Mouse (Mus musculus) forebrain, embryonic 14.5 days (tissue): ENCODE data around the gene Gpnmb. TPM values are rescaled to one million over a fixed set of nuclear protein-coding genes. Genes with fewer than 3 reads are reported as not detected.

Source experiments
- ATAC-seq: fragments of 200-750 bp; cut with Nextera tagmentation; 2 replicates; pipeline ENCODE4 v1.8.0; 2017; ENCODE audit warnings: mild to moderate bottlenecking, moderate library complexity
- DNase-seq: peaks from one replicate; pipeline ENCODE4 v3.0.0-alpha.2; 2015; ENCODE audit warnings: low spot score
- H3K27ac ChIP-seq: fragments of 300-500 bp; sonication (generic); 2 replicates; pipeline ENCODE4 v1.5.1; 2014; ENCODE audit warnings: low read depth, mild to moderate bottlenecking, control low read depth, low read length, moderate library complexity
- H3K27me3 ChIP-seq: fragments of 300-500 bp; sonication (generic); replicated peaks from 2 replicates; pipeline ENCODE4 v1.6.1; 2014; ENCODE audit warnings: low read length, control low read depth, mixed read lengths; ENCODE audit not compliant: control insufficient read depth, insufficient read depth
- H3K36me3 ChIP-seq: fragments of 300-500 bp; sonication (generic); 2 replicates; pipeline ENCODE4 v1.6.1; 2014; ENCODE audit warnings: low read length, control low read depth; ENCODE audit not compliant: control insufficient read depth, insufficient read depth
- H3K4me1 ChIP-seq: fragments of 300-500 bp; sonication (generic); 2 replicates; pipeline ENCODE4 v1.6.1; 2014; ENCODE audit warnings: antibody characterized with exemption, low read length, control low read depth; ENCODE audit not compliant: control insufficient read depth, insufficient read depth
- H3K4me2 ChIP-seq: fragments of 300-500 bp; sonication (generic); 2 replicates; pipeline ENCODE4 v1.6.1; 2014; ENCODE audit warnings: mild to moderate bottlenecking, control low read depth, low read length
- H3K4me3 ChIP-seq: fragments of 300-500 bp; sonication (generic); 2 replicates; pipeline ENCODE4 v1.5.1; 2014; ENCODE audit warnings: low read depth, low read length, control low read depth
- H3K9ac ChIP-seq: fragments of 300-500 bp; sonication (generic); 2 replicates; pipeline ENCODE4 v1.6.1; 2014; ENCODE audit warnings: mild to moderate bottlenecking, low read length, control low read depth, moderate library complexity
- H3K9me3 ChIP-seq: fragments of 300-500 bp; sonication (generic); replicated peaks from 2 replicates; pipeline ENCODE4 v1.6.1; 2016; ENCODE audit warnings: low read length, control low read depth, mixed read lengths; ENCODE audit not compliant: control insufficient read depth
- WGBS: fragments of 180-500 bp; shearing (Covaris S2); extraction: QIAGEN DNeasy Blood & Tissue Kit; methylation state at CpG from one replicate; pipeline ENCODE4 v1.1.7; 2014; 5-methylcytosine and 5-hydroxymethylcytosine counted together
- polyA plus RNA-seq: library from polyadenylated mRNA; unstranded; fragments of >200 nt; fragmentation: Nextera tagmentation; extraction: Ambion mirVana; gene quantifications from 2 replicates; pipeline ENCODE4 v1.2.1, GENCODE M21; 2014

The Gpnmb gene
- polyA plus RNA-seq, 1 experiment from 2014 or later = 0.83 TPM

- Histone ChIP-seq H3K36me3 (no peaks in the 10 kb centered on the region), H3K4me1 (peaks cover 7% of the 10 kb centered on the region; the same call in 1 of the 2 replicates), H3K27me3 (no peaks in the 10 kb centered on the region), H3K27ac (no peak overlapping the region), H3K9ac (no peak overlapping the region), H3K4me2 (peak overlapping the region; percentile 39; the same call in 1 of the 2 replicates), H3K9me3 (no peaks in the 10 kb centered on the region), H3K4me3 (no peak overlapping the region)
- WGBS = 16% methylated on average over 7 of the region's 7 CpGs
- DNase-seq (peak; percentile 37), ATAC-seq (no peak)
Observed at GRCm38 (mm10) chr6:49009161-49009555, 27.2 kb upstream of the Gpnmb start.

GRCm38 (mm10) chr6:49009665-49010064 lies 26.7 kb upstream of the Gpnmb start:
- Histone ChIP-seq H3K9ac (no peak overlapping the region), H3K9me3 (no peaks in the 10 kb centered on the region), H3K27ac (no peak overlapping the region), H3K4me3 (no peak overlapping the region), H3K4me1 (peaks cover 7% of the 10 kb centered on the region; the same call in 1 of the 2 replicates), H3K4me2 (no peak overlapping the region), H3K36me3 (no peaks in the 10 kb centered on the region), H3K27me3 (no peaks in the 10 kb centered on the region)
- 93% methylated on average over 1 of the region's 1 CpGs for WGBS
- ATAC-seq (no peak), DNase-seq (no peak)

GRCm38 (mm10) chr6:49011191-49011590 lies 25.2 kb upstream of the Gpnmb start:
- Histone ChIP-seq H3K9me3 (no peaks in the 10 kb centered on the region), H3K9ac (no peak overlapping the region), H3K36me3 (no peaks in the 10 kb centered on the region), H3K27me3 (no peaks in the 10 kb centered on the region), H3K4me2 (no peak overlapping the region), H3K4me3 (no peak overlapping the region), H3K4me1 (peaks cover 7% of the 10 kb centered on the region; the same call in 1 of the 2 replicates), H3K27ac (no peak overlapping the region)
- WGBS = 90% methylated on average over 5 of the region's 5 CpGs
- DNase-seq (no peak), ATAC-seq (no peak)

- no peak overlapping the region for H3K4me3 ChIP-seq
- ATAC-seq (no peak), DNase-seq (no peak)
- H3K4me1 ChIP-seq = peaks cover 7% of the 10 kb centered on the region; the same call in 1 of the 2 replicates
- 91% methylated on average over 4 of the region's 4 CpGs for WGBS
- H3K9ac ChIP-seq = no peak overlapping the region
- H3K9me3 ChIP-seq = no peaks in the 10 kb centered on the region
- H3K27me3 ChIP-seq = no peaks in the 10 kb centered on the region
- no peaks in the 10 kb centered on the region for H3K36me3 ChIP-seq
- no peak overlapping the region for H3K27ac ChIP-seq
- no peak overlapping the region for H3K4me2 ChIP-seq
Observed at GRCm38 (mm10) chr6:49013023-49013422, 23.3 kb upstream of the Gpnmb start.

GRCm38 (mm10) chr6:49013458-49013857 lies 22.9 kb upstream of the Gpnmb start:
- Histone ChIP-seq H3K4me1 (peaks cover 7% of the 10 kb centered on the region; the same call in 1 of the 2 replicates), H3K36me3 (no peaks in the 10 kb centered on the region), H3K4me2 (no peak overlapping the region), H3K9ac (no peak overlapping the region), H3K4me3 (no peak overlapping the region), H3K27me3 (no peaks in the 10 kb centered on the region), H3K9me3 (no peaks in the 10 kb centered on the region), H3K27ac (no peak overlapping the region)
- ATAC-seq (no peak), DNase-seq (no peak)
- WGBS = 94% methylated on average over 3 of the region's 3 CpGs

GRCm38 (mm10) chr6:49017150-49017549 lies 19.2 kb upstream of the Gpnmb start:
- 69% methylated on average over 12 of the region's 12 CpGs for WGBS
- Histone ChIP-seq H3K27me3 (no peaks in the 10 kb centered on the region), H3K27ac (no peak overlapping the region), H3K9ac (no peak overlapping the region), H3K4me1 (peaks cover 12% of the 10 kb centered on the region), H3K9me3 (no peaks in the 10 kb centered on the region), H3K4me3 (no peak overlapping the region), H3K4me2 (no peak overlapping the region), H3K36me3 (no peaks in the 10 kb centered on the region)
- DNase-seq (no peak), ATAC-seq (no peak)

GRCm38 (mm10) chr6:49019341-49019740 lies 17.0 kb upstream of the Gpnmb start:
- Histone ChIP-seq H3K4me1 (peaks cover 12% of the 10 kb centered on the region), H3K4me3 (no peak overlapping the region), H3K27me3 (no peaks in the 10 kb centered on the region), H3K9me3 (no peaks in the 10 kb centered on the region), H3K9ac (no peak overlapping the region), H3K4me2 (no peak overlapping the region), H3K36me3 (no peaks in the 10 kb centered on the region), H3K27ac (no peak overlapping the region)
- WGBS = 86% methylated on average over 1 of the region's 1 CpGs
- ATAC-seq (no peak), DNase-seq (no peak)

GRCm38 (mm10) chr6:49021141-49022012 lies 15.0 kb upstream of the Gpnmb start:
- 0 out of 2 replicates have a peak, but pooled peaks cover 2% of the 10 kb centered on the region for H3K27me3 ChIP-seq
- no peak overlapping the region for H3K4me3 ChIP-seq
- WGBS = 7% methylated on average over 14 of the region's 14 CpGs
- no peak overlapping the region for H3K9ac ChIP-seq
- H3K9me3 ChIP-seq = no peaks in the 10 kb centered on the region
- no peaks in the 10 kb centered on the region for H3K36me3 ChIP-seq
- ATAC-seq (peak; percentile 95), DNase-seq (peak; percentile 94)
- H3K4me1 ChIP-seq = peaks cover 12% of the 10 kb centered on the region
- H3K27ac ChIP-seq = 0 out of 2 replicates have a peak overlapping the region, but pooled peaks have one; percentile 52
- H3K4me2 ChIP-seq = no peak overlapping the region

- ATAC-seq (no peak), DNase-seq (no peak)
- no peak overlapping the region for H3K4me2 ChIP-seq
- no peak overlapping the region for H3K4me3 ChIP-seq
- no peak overlapping the region for H3K9ac ChIP-seq
- 0 out of 2 replicates have a peak, but pooled peaks cover 2% of the 10 kb centered on the region for H3K27me3 ChIP-seq
- H3K9me3 ChIP-seq = no peaks in the 10 kb centered on the region
- H3K4me1 ChIP-seq = peaks cover 12% of the 10 kb centered on the region
- H3K27ac ChIP-seq = no peak overlapping the region
- 81% methylated on average over 2 of the region's 2 CpGs for WGBS
- no peaks in the 10 kb centered on the region for H3K36me3 ChIP-seq
Observed at GRCm38 (mm10) chr6:49022384-49022783, 14.0 kb upstream of the Gpnmb start.
